Mouse (Mus musculus): ENCODE measurements around the gene Mindy1. TPM values are rescaled to one million over a fixed set of nuclear protein-coding genes. Genes with fewer than 3 reads are reported as not detected.
A peak's percentile ranks its signal among the peaks of the same experiment; 100 is the strongest.

Mindy1 gene
- total RNA-seq (2021) = 10 to 100 TPM; 21.6 to 22.9 TPM

DNA sequence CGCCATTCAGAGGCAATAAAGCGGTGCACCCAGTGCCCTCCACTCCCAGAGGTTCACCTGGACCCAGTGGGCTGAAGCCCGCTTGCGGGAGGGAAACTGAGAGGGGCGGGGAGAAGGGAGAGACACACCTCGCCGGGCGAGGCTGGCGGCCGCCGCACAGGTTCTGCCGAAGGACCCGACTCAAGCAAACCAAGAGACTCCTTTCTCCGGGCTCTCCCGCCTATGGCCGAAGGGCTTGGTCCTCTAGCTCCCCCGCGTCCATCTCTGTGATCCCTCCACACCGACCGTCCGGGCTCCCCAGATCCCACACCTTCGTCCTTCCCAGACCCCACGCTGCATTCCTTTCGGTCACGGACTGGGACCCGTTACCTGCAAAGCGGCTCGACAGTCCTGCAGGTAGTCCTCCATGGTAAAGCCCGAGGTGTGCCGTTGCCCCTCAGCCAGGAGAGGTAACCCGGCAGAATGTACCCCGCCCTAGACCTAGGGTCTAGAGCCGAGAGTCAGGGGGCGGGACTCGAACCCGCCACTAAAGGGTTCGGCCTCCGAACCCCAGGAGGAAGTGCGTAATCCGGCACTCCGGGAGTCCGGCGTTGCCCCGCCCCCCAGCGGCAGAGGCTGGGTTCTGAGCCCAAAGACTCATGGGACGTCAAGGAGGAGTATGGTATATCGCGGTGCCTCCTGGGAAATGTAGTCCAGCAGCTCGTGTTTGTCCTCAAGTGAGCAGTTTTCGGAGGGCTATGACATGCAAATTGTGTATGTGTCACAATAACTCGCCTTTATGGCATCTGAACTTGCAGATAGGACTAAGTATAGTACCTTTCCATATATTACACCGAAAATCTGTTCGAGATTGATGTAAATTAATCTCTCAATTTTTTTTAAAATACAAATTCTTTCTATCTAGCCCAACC, at the start of gene Mindy1, which contains the start of gene Prune1:
TSS of gene Mindy1 (plus strand) at position 130 of the 911 bp plus-strand sequence.
TSS of gene Prune1 (minus strand) at position 861 of the 911 bp plus-strand sequence.
- DNase-seq (ENCODE audit: low spot score in 2 of 2) = peak; percentile 98
- intact Hi-C loops (cut with DNase I) = loop anchor here (2.0 kb wide), 1 partner anchor 53 kb away; the partner anchor contains the start of gene Cdc42se1

- no peak for DNase-seq (ENCODE audit: low spot score in 2 of 2)
- intact Hi-C loops (cut with DNase I) = no loop called here
Measured at GRCm38 (mm10) chr3:95232771-95233170, 48.4 kb upstream of the Mindy1 start.

GRCm38 (mm10) chr3:95233303-95233980, 47.7 kb upstream of the Mindy1 start:
- no peak for DNase-seq (ENCODE audit: low spot score in 2 of 2)
- intact Hi-C loops (cut with DNase I) = no loop called here

DNA sequence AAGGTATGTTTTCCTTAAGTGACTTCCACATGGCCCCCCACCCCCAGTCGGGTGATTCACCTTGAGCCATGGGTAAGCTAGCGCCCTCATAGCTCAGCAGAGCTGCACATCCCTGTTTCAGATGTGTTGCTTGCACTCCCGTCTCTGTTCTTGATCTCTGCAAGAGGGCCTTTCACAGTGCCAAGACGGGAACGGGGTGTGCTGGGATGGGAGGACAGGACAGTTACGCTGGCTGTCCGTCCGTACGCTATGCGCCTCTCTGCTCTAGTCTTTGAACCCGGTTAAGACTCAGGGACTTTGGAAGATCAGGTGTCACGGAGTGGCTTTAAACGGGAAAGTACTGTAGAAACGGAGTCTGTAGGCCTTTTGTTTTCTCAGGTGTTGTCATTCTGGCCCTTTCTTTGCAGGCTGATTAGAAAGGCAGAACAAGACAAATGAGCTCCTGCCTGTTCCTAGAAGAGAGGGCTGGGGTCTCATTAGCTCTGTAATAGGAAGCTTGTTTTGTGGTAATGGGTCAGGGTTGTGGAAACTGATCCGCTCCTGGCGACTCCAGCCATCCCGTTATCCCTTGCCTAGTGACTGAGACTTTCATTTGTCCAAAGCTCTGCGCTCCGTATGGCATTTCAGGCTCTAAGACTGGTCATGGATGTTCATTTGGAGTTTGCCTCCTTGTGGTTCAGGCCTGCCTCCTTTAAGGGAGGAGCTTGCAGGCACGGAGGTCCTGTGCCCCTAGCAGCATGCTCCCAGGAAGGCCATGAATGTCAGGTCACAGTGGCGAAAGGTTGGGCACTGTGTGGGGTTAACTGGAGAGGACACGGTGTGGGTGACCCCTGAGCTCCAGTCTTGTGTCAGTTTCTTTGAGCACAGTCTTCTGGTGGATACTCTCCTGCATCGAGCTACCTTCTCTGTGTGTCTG, 45.5 kb upstream of the Mindy1 start:
- no peak for DNase-seq (ENCODE audit: low spot score in 2 of 2)
- intact Hi-C loops (cut with DNase I) = no loop called here

- intact Hi-C loops (cut with DNase I) = no loop called here
- DNase-seq (ENCODE audit: low spot score in 2 of 2) = no peak
Measured at GRCm38 (mm10) chr3:95237541-95238099, 43.5 kb upstream of the Mindy1 start.

- intact Hi-C loops (cut with DNase I) = no loop called here
- DNase-seq (ENCODE audit: low spot score in 2 of 2) = no peak
Measured at GRCm38 (mm10) chr3:95239022-95239421, 42.1 kb upstream of the Mindy1 start.

GRCm38 (mm10) chr3:95239971-95240370, 41.2 kb upstream of the Mindy1 start:
- intact Hi-C loops (cut with DNase I) = no loop called here
- DNase-seq (ENCODE audit: low spot score in 2 of 2) = no peak

- intact Hi-C loops (cut with DNase I) = no loop called here
- no peak for DNase-seq (ENCODE audit: low spot score in 2 of 2)
Measured at GRCm38 (mm10) chr3:95240900-95241299, 40.2 kb upstream of the Mindy1 start.

DNA sequence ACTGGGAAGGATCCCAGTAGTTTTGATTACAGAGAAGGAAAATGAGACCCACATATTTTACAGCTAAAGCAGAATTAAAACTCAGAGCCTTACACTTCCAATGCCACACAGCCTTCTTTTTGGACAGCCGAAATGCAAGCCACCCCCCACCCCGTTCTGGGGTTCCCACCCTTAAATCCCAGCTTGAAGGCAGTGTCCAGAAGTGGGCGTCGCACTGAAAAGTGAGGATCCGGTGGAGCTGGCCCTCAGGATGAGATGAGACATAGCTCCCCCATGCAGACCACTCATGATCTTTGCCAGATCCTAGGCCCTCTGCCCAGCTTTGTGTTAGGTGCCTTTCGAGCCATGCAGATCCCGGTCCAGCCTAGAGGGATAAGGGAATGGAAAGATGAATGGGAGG, 39.6 kb upstream of the Mindy1 start, which contains the start of gene Gm128:
TSS of gene Gm128 (minus strand) at position 101 of the 400 bp plus-strand sequence.
- DNase-seq (ENCODE audit: low spot score in 2 of 2) = no peak
- intact Hi-C loops (cut with DNase I) = no loop called here

DNA sequence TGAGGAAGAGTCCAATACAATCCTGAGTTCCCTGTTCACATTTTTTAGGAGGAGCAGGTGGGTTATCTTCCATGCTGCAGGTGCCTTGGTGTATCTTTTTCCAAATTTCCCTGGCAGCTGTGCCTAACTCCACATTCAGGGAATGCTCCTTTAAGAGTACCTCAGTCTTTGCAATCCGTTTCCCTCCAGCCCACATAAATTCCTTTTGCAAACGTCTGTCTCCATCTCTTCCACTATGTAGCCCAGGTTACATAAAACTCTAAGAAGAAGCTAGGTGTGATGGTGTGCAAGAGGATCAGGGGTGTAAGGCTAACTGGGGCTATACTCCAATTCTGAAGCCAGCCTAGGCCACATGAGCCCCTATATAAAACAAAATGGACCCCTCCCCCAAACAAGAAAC, 38.1 kb upstream of the Mindy1 start:
- no peak for DNase-seq (ENCODE audit: low spot score in 2 of 2)
- intact Hi-C loops (cut with DNase I) = no loop called here

GRCm38 (mm10) chr3:95246465-95247231, 34.5 kb upstream of the Mindy1 start:
- intact Hi-C loops (cut with DNase I) = no loop called here
- DNase-seq (ENCODE audit: low spot score in 2 of 2) = peak; percentile 35 to 43

DNA sequence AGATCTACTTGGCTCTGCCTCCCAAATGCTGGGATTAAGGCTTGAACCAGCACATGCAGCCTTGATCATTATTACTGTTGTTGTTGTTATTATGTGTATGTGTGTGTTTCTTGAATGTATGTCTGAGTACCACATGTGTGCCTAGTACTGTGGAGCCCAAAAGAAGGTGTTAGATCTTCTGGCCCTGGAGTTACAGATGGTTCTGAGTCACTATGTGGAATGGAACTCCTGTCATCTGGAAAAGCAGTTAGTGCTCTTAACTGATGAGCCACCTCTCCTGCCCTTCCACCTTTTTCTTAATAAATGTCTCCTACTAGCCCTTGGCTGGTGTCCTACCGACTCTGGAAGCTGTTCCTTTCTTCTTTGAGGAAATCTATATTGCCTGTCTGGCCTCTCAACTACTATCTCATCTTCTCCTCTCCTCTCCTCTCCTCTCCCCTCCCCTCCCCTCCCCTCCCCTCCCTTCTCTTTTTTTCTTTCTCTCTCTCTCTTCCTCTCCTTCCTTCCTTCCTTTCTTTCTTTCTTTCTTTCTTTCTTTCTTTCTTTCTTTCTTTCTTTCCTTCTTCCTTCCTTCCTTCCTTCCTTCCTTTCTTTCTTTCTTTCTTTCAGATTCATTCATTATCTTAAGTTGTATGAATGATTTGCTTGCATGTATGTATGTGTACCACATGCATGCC, 33.3 kb upstream of the Mindy1 start:
- DNase-seq (ENCODE audit: low spot score in 2 of 2) = no peak
- intact Hi-C loops (cut with DNase I) = no loop called here

- DNase-seq (ENCODE audit: low spot score in 2 of 2) = no peak
- intact Hi-C loops (cut with DNase I) = no loop called here
Measured at GRCm38 (mm10) chr3:95250361-95250760, 30.8 kb upstream of the Mindy1 start.

GRCm38 (mm10) chr3:95250783-95251424, 30.2 kb upstream of the Mindy1 start, which contains the start of gene Bnipl:
Bnipl (minus strand) TSS chr3:95251193.
- no peak for DNase-seq (ENCODE audit: low spot score in 2 of 2)
- intact Hi-C loops (cut with DNase I) = no loop called here

DNA sequence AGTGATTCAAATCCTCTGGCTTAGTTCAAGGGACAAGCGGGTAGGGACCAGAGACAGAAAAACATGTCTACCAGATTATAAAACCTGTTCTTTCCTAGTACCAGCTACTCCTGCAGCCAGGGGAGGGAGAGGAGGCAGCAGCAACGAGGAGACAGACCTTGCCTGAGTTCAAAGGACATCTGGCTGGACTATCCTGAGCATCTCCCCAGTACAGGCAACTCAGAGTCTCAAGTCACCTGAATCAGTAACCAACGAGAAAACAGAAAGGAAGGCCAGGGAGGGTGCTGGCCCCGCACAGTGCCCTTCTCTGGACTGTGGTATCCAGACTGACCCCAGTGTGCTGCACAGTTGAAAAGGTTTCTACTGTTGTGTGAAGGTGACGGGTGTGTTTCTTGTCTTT, 24.2 kb upstream of the Mindy1 start:
- intact Hi-C loops (cut with DNase I) = no loop called here
- DNase-seq (ENCODE audit: low spot score in 2 of 2) = no peak

GRCm38 (mm10) chr3:95261975-95262374, 19.2 kb upstream of the Mindy1 start:
- intact Hi-C loops (cut with DNase I) = loop anchor here (5.0 kb wide), 1 partner anchor 120 kb away; the partner anchor contains the start of gene Tnfaip8l2

GRCm38 (mm10) chr3:95263089-95263739, 17.9 kb upstream of the Mindy1 start:
- intact Hi-C loops (cut with DNase I) = loop anchor here (1.0 to 5.0 kb wide), 2 partner anchors 46 to 121 kb away; partner anchors contain the start of genes Gabpb2 and Tnfaip8l2
- peak; percentile 29 to 59 for DNase-seq (ENCODE audit: low spot score in 2 of 2)

More at GRCm38 (mm10) chr3:95261975-95262374, 19.2 kb upstream of the Mindy1 start:
- DNase-seq (ENCODE audit: low spot score in 2 of 2) = no peak
